Mouse (Mus musculus) ES-Bruce4 (cell line): ENCODE results near the gene Rasal2.

Experiments used
- CTCF ChIP-seq: IDR thresholded peaks from one replicate; pipeline ENCODE4 v1.8.1; 2011; ENCODE audit warnings: low read depth, low read length
- EP300 ChIP-seq: IDR thresholded peaks from 2 replicates; pipeline ENCODE4 v1.6.1; 2011; ENCODE audit warnings: low read depth, low read length; ENCODE audit not compliant: insufficient read depth
- POLR2A ChIP-seq: IDR thresholded peaks from one replicate; pipeline ENCODE4 v1.8.1; 2011; ENCODE audit warnings: low read length; ENCODE audit not compliant: insufficient read depth

DNA sequence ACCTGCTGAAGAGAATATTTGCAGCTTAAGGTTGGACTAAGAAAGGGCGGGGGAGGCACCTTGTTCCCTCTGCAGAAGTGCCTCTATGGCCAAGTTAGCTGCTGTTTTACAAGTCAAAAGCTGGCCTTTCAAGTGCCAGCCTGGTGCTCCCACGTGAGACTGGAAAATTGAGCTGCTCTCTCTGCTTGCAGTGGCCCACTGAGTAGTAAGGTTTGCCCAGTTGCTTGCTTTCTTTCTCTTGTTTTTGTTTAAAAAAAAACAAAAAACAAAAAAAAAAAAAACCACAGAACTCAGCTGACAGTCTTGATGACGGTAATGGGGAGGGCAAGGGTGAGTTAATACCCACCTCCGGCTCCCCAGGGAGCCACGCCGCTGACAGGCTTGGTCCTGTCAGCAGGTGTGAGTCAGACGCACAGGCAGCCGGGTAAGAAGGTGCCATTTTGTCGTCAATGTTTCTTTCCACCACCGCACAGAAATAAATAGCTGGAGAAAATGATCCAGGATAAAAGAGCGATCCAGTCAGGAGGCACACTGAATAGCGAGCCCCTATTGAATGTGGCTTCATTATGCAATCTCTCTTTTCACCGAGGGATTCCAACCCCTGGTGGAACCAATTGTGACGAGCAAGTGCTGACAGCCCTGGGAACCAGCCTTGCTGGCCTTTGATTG lies 27.7 kb upstream of the Rasal2 start:
- no peak for TF ChIP-seq CTCF
- no peak for TF ChIP-seq POLR2A
- no peak for TF ChIP-seq EP300
